Mouse (Mus musculus) neural tube, embryonic 14.5 days (tissue): ENCODE measurements around the gene Miga1. TPM values are rescaled to one million over a fixed set of nuclear protein-coding genes. Genes with fewer than 3 reads are reported as not detected.

ENCODE experiments used
- ATAC-seq: fragments of 200-750 bp; cut with Nextera tagmentation; 2 replicates; pipeline ENCODE4 v1.8.0; 2017; ENCODE audit warnings: low read depth, mild to moderate bottlenecking, moderate TSS enrichment, moderate library complexity
- H3K27ac ChIP-seq: fragments of 300-500 bp; sonication (generic); 2 replicates; pipeline ENCODE4 v1.5.1; 2014; ENCODE audit warnings: low read depth, mild to moderate bottlenecking, control low read depth, low read length, moderate library complexity, mixed read lengths
- H3K27me3 ChIP-seq: fragments of 300-500 bp; sonication (generic); 2 replicates; pipeline ENCODE4 v1.6.1; 2014; ENCODE audit warnings: low read length; ENCODE audit not compliant: control insufficient read depth, insufficient read depth
- H3K36me3 ChIP-seq: fragments of 300-500 bp; sonication (generic); 2 replicates; pipeline ENCODE4 v1.6.1; 2014; ENCODE audit warnings: low read length, mixed read lengths; ENCODE audit not compliant: control insufficient read depth, insufficient read depth
- H3K4me1 ChIP-seq: fragments of 300-500 bp; sonication (generic); 2 replicates; pipeline ENCODE4 v1.6.1; 2014; ENCODE audit warnings: low read length; ENCODE audit not compliant: control insufficient read depth, insufficient read depth
- H3K4me2 ChIP-seq: fragments of 300-500 bp; sonication (generic); 2 replicates; pipeline ENCODE4 v1.6.1; 2014; ENCODE audit warnings: mild to moderate bottlenecking, low read depth, low read length, control low read depth
- H3K4me3 ChIP-seq: fragments of 300-500 bp; sonication (generic); 2 replicates; pipeline ENCODE4 v1.5.1; 2014; ENCODE audit warnings: low read depth, low read length, control low read depth, mixed read lengths
- H3K9ac ChIP-seq: fragments of 300-500 bp; sonication (generic); replicated peaks from 2 replicates; pipeline ENCODE4 v1.6.1; 2014; ENCODE audit warnings: low read depth, mild to moderate bottlenecking, control low read depth, low read length, mixed read lengths
- H3K9me3 ChIP-seq: fragments of 300-500 bp; sonication (generic); 2 replicates; pipeline ENCODE4 v1.6.1; 2016; ENCODE audit warnings: low read length; ENCODE audit not compliant: control insufficient read depth
- WGBS: fragments of 180-500 bp; shearing (Covaris S2); extraction: QIAGEN DNeasy Blood & Tissue Kit; methylation state at CpG from one replicate; pipeline ENCODE4 v1.1.7; 2014; 5-methylcytosine and 5-hydroxymethylcytosine counted together
- polyA plus RNA-seq: library from polyadenylated mRNA; unstranded; fragments of >200 nt; fragmentation: Nextera tagmentation; extraction: Ambion mirVana; gene quantifications from 2 replicates; pipeline ENCODE4 v1.2.1, GENCODE M21; 2014

The Miga1 gene
- polyA plus RNA-seq, 1 experiment from 2014 or later: 24.1 TPM

DNA sequence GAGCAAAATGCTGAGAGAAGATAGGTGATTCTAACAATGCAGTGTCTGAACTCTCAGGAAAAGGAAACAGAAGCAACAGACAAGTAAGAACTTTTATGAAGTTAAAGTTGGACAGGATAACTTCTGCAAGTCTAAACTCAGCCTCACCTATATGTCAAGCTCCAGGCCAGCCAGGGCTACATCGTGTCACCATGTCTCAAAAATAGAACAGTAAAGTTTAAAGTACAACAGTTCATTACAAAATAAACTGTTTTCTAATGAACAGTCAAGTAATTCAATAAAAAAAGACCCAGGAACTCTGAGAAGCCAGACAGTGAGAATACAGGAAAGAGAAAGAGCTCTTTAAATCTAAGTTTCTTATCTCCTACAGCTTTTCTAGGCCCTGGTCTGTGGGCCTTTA lies 89.7 kb downstream of the Miga1 start:
- no peaks in the 10 kb centered on the region for H3K4me1 ChIP-seq
- 98% methylated on average over 1 of the region's 1 CpGs for WGBS
- H3K4me2 ChIP-seq: no peak overlapping the region
- no peak overlapping the region for H3K9ac ChIP-seq
- no peaks in the 10 kb centered on the region for H3K36me3 ChIP-seq
- ATAC-seq: no peak
- no peak overlapping the region for H3K27ac ChIP-seq
- H3K4me3 ChIP-seq: no peak overlapping the region
- H3K27me3 ChIP-seq: no peaks in the 10 kb centered on the region
- H3K9me3 ChIP-seq: no peaks in the 10 kb centered on the region

- H3K4me1 ChIP-seq: no peaks in the 10 kb centered on the region
- 91% methylated on average over 12 of the region's 12 CpGs for WGBS
- H3K27ac ChIP-seq: no peak overlapping the region
- no peaks in the 10 kb centered on the region for H3K9me3 ChIP-seq
- ATAC-seq: no peak
- H3K4me2 ChIP-seq: no peak overlapping the region
- H3K9ac ChIP-seq: no peak overlapping the region
- H3K4me3 ChIP-seq: no peak overlapping the region
- no peaks in the 10 kb centered on the region for H3K27me3 ChIP-seq
- no peaks in the 10 kb centered on the region for H3K36me3 ChIP-seq
These were observed 92.5 kb downstream of the Miga1 start for GRCm38 (mm10) chr3:152247708-152248107.

- WGBS: 77% methylated on average over 5 of the region's 5 CpGs
- Histone ChIP-seq H3K27me3 (no peaks in the 10 kb centered on the region), H3K4me3 (no peak overlapping the region), H3K27ac (no peak overlapping the region), H3K4me1 (no peaks in the 10 kb centered on the region), H3K9ac (no peak overlapping the region), H3K36me3 (no peaks in the 10 kb centered on the region; the same call in 1 of the 2 replicates), H3K9me3 (no peaks in the 10 kb centered on the region), H3K4me2 (no peak overlapping the region)
- ATAC-seq: no peak
These were observed 94.8 kb downstream of the Miga1 start for GRCm38 (mm10) chr3:152245273-152245910.

DNA sequence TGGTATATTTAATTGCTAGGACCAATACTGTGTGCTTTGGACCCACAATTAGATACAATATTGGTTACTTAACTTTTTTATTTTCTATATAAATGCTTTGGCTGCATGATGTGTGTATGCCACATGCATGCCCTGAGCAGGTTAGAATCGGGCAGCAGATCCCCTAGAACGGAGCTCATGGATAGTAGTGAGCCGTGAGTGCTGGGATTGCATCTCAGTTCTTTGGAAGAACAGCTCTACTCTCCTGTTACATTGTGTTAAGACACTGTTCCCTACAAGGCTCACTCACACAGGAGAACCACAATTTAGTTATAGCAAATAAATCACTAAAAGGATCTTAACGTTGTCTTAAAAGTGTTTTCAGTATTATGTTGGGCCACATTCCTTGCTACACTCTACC lies 96.9 kb downstream of the Miga1 start:
- 0 out of 2 replicates have a peak overlapping the region, but pooled peaks have one; percentile 34 for H3K27ac ChIP-seq
- no peaks in the 10 kb centered on the region for H3K27me3 ChIP-seq
- 77% methylated on average over 4 of the region's 4 CpGs for WGBS
- no peak for ATAC-seq
- no peak overlapping the region for H3K4me2 ChIP-seq
- peaks cover 6% of the 10 kb centered on the region; the same call in 1 of the 2 replicates for H3K36me3 ChIP-seq
- H3K9ac ChIP-seq: no peak overlapping the region
- H3K4me3 ChIP-seq: no peak overlapping the region
- no peaks in the 10 kb centered on the region for H3K9me3 ChIP-seq
- no peaks in the 10 kb centered on the region for H3K4me1 ChIP-seq

GRCm38 (mm10) chr3:152241098-152241497 lies 99.1 kb downstream of the Miga1 start:
- ATAC-seq: no peak

DNA sequence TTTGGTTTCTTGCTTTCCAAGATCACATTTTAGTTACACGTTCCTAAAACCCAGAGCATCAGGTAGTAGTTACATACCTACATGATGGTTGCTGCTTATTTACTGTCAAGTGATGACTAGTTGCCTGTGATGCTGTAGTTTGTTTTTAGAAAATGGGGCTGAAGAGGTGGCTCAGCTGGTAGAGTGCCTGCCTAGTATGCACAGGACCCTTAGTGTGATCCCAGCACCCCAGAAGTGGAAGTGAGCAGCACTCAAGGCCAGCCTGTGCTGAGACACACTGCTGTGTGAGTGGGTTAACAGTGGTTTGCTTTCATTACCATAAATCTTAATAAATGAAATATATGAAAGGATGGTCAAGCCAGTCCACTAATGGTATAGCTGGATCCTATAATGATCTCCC lies 100.6 kb downstream of the Miga1 start:
- Histone ChIP-seq H3K36me3 (peaks cover 16% of the 10 kb centered on the region; the same call in 1 of the 2 replicates), H3K27me3 (no peaks in the 10 kb centered on the region), H3K9ac (no peak overlapping the region), H3K9me3 (no peaks in the 10 kb centered on the region), H3K27ac (no peak overlapping the region), H3K4me3 (no peak overlapping the region), H3K4me1 (no peaks in the 10 kb centered on the region), H3K4me2 (no peak overlapping the region)
- no peak for ATAC-seq
- WGBS: 98% methylated on average over 1 of the region's 1 CpGs

More at GRCm38 (mm10) chr3:152241098-152241497, 99.1 kb downstream of the Miga1 start:
- WGBS: 73% methylated on average over 3 of the region's 3 CpGs
- Histone ChIP-seq H3K4me3 (no peak overlapping the region), H3K27me3 (no peaks in the 10 kb centered on the region), H3K36me3 (peaks cover 16% of the 10 kb centered on the region; the same call in 1 of the 2 replicates), H3K9ac (no peak overlapping the region), H3K4me1 (no peaks in the 10 kb centered on the region), H3K4me2 (no peak overlapping the region), H3K27ac (no peak overlapping the region), H3K9me3 (no peaks in the 10 kb centered on the region)

DNA sequence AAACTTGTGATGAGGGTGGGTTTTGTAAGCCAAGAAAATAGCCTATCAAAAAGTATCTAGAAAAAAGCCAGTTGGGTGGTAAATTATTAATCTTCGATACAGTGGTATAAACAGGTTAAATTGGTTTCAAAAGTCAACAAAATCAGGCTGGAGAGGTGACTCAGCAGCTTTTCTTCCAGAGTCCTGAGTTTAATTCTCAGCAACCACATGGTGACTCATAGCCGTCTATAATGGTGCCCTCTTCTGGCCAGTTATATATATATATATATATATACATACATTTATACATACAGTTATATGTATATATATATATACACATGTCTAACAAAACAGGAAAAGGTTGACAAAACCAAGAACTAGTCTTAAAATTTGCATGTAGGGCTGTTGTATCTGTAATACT lies 101.4 kb downstream of the Miga1 start:
- no peak overlapping the region for H3K9ac ChIP-seq
- ATAC-seq: no peak; the same call in 1 of the 2 replicates
- no peak overlapping the region for H3K4me3 ChIP-seq
- H3K4me1 ChIP-seq: no peaks in the 10 kb centered on the region
- H3K27ac ChIP-seq: no peak overlapping the region
- 75% methylated on average over 2 of the region's 2 CpGs for WGBS
- H3K9me3 ChIP-seq: no peaks in the 10 kb centered on the region
- H3K27me3 ChIP-seq: no peaks in the 10 kb centered on the region
- peaks cover 20% of the 10 kb centered on the region for H3K36me3 ChIP-seq
- H3K4me2 ChIP-seq: no peak overlapping the region

DNA sequence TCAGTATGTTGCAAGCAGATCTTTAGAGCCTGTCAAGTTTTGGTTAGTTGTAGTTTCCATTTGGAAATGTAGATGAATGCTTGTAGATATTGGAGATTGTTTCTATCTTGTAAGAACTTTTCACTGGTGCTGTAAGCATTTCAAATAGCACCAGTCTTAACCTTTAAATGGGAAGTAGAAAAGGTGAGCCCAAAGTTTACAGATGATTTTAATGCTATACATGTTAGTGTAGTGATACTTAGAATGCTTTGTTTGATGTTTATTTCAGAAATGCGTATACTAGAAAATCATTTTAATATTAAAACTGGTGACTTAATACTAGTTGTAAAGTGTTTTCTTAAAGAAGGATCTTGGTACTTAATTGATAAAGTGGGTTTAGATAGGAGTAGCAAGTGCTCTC lies 104.4 kb downstream of the Miga1 start:
- no peak overlapping the region for H3K27ac ChIP-seq
- no peaks in the 10 kb centered on the region for H3K4me1 ChIP-seq
- no peak overlapping the region for H3K9ac ChIP-seq
- H3K36me3 ChIP-seq: peaks cover 41% of the 10 kb centered on the region
- no peaks in the 10 kb centered on the region for H3K27me3 ChIP-seq
- H3K9me3 ChIP-seq: no peaks in the 10 kb centered on the region
- H3K4me3 ChIP-seq: no peak overlapping the region
- ATAC-seq: no peak
- H3K4me2 ChIP-seq: no peak overlapping the region
- WGBS: 100% methylated on average over 1 of the region's 1 CpGs

GRCm38 (mm10) chr3:152235238-152235637 lies 105.0 kb downstream of the Miga1 start:
- Histone ChIP-seq H3K4me2 (no peak overlapping the region), H3K27me3 (no peaks in the 10 kb centered on the region), H3K27ac (no peak overlapping the region), H3K4me1 (no peaks in the 10 kb centered on the region), H3K9me3 (no peaks in the 10 kb centered on the region), H3K36me3 (peaks cover 45% of the 10 kb centered on the region), H3K9ac (no peak overlapping the region), H3K4me3 (no peak overlapping the region)
- no peak for ATAC-seq
- 95% methylated on average over 1 of the region's 1 CpGs for WGBS
